Mouse (Mus musculus) embryonic fibroblast, embryonic 13.5 days (primary cell): ENCODE measurements around the gene Sclt1. TPM values are rescaled to one million over a fixed set of nuclear protein-coding genes. Genes with fewer than 3 reads are reported as not detected.
"Not testable (repeated sequence)": the region's sequence is repeated elsewhere in the genome, so short reads cannot be mapped to it uniquely, and the experiment has no call there.

Experiments
- H3K27ac ChIP-seq: 2 replicates; pipeline ENCODE4 v1.5.1; 2012; ENCODE audit warnings: low read length, control low read depth, inconsistent platforms; ENCODE audit not compliant: insufficient read depth
- H3K4me1 ChIP-seq: 2 replicates; pipeline ENCODE4 v1.6.1; 2011; ENCODE audit warnings: low read length; ENCODE audit not compliant: control insufficient read depth, insufficient read depth
- H3K4me3 ChIP-seq: 2 replicates; pipeline ENCODE4 v1.5.1; 2011; ENCODE audit warnings: mild to moderate bottlenecking, control low read depth, low read length; ENCODE audit not compliant: insufficient read depth
- CTCF ChIP-seq: IDR thresholded peaks from 2 replicates; pipeline ENCODE4 v1.5.1; 2011; ENCODE audit warnings: mild to moderate bottlenecking, control low read depth, low read length, moderate library complexity, borderline replicate concordance; ENCODE audit not compliant: insufficient read depth
- POLR2A ChIP-seq: IDR thresholded peaks from 2 replicates; pipeline ENCODE4 v1.6.1; 2011; ENCODE audit warnings: low read depth, mild to moderate bottlenecking, control low read depth, low read length, moderate library complexity
- polyA plus RNA-seq: library from polyadenylated mRNA; stranded (reverse); fragments of >200 nt; gene quantifications from 2 replicates; pipeline ENCODE4 v1.2.4, GENCODE M21; 2011; ENCODE audit warnings: low read depth; ENCODE audit not compliant: missing spikeins, insufficient read length

Sclt1 gene
- polyA plus RNA-seq = 10.2 and 14.6 TPM in 2 replicates

DNA sequence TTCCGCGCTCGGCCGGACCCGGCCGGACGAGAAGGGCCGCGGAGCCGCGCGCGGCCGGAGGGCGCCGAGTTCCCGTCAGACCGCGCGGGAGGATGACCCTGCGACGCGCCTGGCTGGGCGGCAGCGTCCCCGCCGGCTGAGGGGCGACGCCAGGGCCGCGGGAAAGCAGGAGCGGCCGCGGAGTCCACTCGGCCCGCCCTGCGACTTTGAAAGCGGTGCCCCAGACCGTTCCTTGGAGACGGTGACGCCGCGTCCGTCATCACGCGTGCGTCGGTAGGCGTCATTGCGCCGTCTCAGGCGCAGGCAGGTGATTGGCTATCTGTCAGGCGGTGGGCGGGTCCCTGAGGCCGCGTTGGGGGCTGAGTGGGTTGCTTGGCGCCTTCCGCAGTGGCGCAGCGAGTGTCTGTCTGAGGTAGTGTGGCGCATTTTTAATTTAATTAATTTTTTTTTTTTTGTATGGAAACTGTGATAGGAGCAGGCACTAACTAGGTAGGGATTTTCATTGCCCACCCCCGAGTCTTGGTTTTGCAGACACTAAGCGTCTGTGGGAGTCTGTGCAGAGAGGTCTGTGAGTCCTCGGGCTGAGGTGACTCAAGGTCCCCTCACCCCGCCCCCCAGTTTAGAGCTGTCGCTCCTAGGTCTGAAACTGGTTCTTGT, at the start of gene Sclt1, which contains the start of gene D3Ertd751e:
TSS of gene Sclt1 (minus strand) at position 237 of the 657 bp plus-strand sequence.
TSS of gene D3Ertd751e (plus strand) at position 334 of the 657 bp plus-strand sequence.
- TF ChIP-seq POLR2A (peak; percentile 65), CTCF (no peak)
- Histone ChIP-seq H3K27ac (peak within 1 kb of the TSS; percentile 23; the same call in 1 of the 2 replicates), H3K4me1 (no peaks in the 10 kb centered on the region), H3K4me3 (peak within 1 kb of the TSS; percentile 79)

DNA sequence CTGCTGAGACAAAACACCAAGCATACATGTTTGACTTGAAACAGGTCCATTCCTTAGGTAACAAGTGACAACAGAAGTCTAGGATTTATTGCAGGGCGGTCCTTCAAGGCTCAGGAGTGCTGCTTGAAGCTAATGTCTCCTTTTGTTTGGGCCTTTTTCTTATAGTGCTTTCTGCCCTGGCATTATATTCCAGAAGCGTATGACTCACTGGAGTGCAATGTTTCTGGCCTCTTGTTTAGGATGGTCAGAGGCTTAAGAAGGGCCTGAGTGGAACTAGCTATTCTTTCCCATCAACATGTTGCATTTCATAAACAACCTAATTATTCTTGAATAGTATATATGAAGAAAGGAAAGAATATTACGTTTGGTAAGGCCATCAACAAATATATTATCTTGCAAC, 19.8 kb upstream of the Sclt1 start:
- H3K4me1 ChIP-seq = no peaks in the 10 kb centered on the region
- no peak overlapping the region for H3K4me3 ChIP-seq
- H3K27ac ChIP-seq = no peak overlapping the region
- TF ChIP-seq CTCF (no peak), POLR2A (no peak)

GRCm38 (mm10) chr3:41754556-41754955, 12.2 kb upstream of the Sclt1 start:
- Histone ChIP-seq H3K27ac (no peak overlapping the region), H3K4me3 (no peak overlapping the region), H3K4me1 (no peaks in the 10 kb centered on the region)
- TF ChIP-seq CTCF (no peak), POLR2A (no peak)

GRCm38 (mm10) chr3:41743436-41743835, 1.1 kb upstream of the Sclt1 start:
- TF ChIP-seq CTCF = no peak
- TF ChIP-seq POLR2A = no peak
- no peaks in the 10 kb centered on the region for H3K4me1 ChIP-seq
- no peak overlapping the region for H3K4me3 ChIP-seq
- H3K27ac ChIP-seq = no peak overlapping the region

GRCm38 (mm10) chr3:41741601-41742277, 575 bp downstream of the Sclt1 start:
- TF ChIP-seq POLR2A (no peak), CTCF (no peak)
- peak overlapping the region; percentile 79 for H3K4me3 ChIP-seq
- H3K27ac ChIP-seq = peak overlapping the region; percentile 23; the same call in 1 of the 2 replicates
- no peaks in the 10 kb centered on the region for H3K4me1 ChIP-seq

DNA sequence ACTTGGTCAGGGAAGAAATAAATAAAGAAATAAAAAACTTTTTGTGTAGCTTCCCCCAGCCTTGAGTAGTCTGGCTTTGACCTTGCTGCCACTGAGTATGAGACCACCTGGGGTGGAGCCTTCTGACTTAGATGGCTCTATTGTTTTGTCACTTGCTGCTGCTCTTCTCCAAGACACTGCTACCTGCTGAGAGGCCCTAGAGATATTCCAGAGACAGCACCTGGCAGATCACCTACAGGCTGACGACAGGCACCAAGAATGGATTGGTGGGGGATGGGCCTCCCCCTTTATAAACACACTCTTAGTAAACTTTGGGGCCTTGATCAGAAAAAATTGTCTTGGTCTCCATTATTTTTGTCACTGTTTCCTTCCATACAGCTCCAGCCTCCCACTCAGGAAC, 46.6 kb downstream of the Sclt1 start:
- TF ChIP-seq POLR2A = no peak
- TF ChIP-seq CTCF = no peak
- no peaks in the 10 kb centered on the region for H3K4me1 ChIP-seq
- H3K4me3 ChIP-seq = no peak overlapping the region
- H3K27ac ChIP-seq = no peak overlapping the region

GRCm38 (mm10) chr3:41692440-41693142, 49.7 kb downstream of the Sclt1 start:
- H3K27ac ChIP-seq = no peak overlapping the region
- no peak overlapping the region for H3K4me3 ChIP-seq
- no peaks in the 10 kb centered on the region for H3K4me1 ChIP-seq
- TF ChIP-seq POLR2A (no peak), CTCF (no peak)

DNA sequence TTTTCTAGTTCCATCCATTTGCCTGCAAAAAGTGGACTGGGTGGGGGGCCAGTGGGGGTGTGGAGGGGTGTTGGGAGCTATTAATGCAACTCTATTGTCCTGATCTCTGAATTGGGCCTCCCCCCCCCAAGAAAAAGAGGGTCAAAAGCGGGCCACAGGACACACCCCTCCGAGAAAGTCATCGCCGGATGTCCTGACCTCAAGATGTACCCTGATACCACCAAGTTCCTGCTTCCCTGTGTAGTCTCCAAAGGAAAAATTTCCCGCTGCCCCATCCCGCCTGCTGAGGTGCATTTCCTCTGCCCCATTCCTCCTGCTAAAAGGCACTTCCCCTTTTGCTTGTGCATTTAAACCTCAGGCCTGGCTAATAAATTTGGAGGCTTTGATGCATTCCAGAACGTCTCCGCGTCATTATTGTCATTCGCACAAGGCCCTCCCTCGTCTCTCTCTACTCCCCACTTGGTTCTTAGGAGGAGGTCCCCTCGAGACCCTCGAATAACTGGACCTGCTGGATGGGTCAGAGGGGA, 52.1 kb downstream of the Sclt1 start:
- H3K4me3 ChIP-seq, H3K27ac ChIP-seq, H3K4me1 ChIP-seq: not testable (repeated sequence)

- no peak overlapping the region for H3K27ac ChIP-seq
- H3K4me1 ChIP-seq = no peaks in the 10 kb centered on the region
- TF ChIP-seq POLR2A (no peak), CTCF (no peak)
- H3K4me3 ChIP-seq = no peak overlapping the region
Measured at GRCm38 (mm10) chr3:41686396-41686795, 55.9 kb downstream of the Sclt1 start.

- no peaks in the 10 kb centered on the region for H3K4me1 ChIP-seq
- no peak overlapping the region for H3K4me3 ChIP-seq
- no peak overlapping the region for H3K27ac ChIP-seq
- TF ChIP-seq POLR2A = no peak
- no peak for TF ChIP-seq CTCF
Measured at GRCm38 (mm10) chr3:41682084-41682483, 60.2 kb downstream of the Sclt1 start.
